Mouse (Mus musculus) midbrain, embryonic 10.5 days (tissue): Measurements from ENCODE around the gene Nup210l. TPM values are rescaled to one million over a fixed set of nuclear protein-coding genes. Genes with fewer than 3 reads are reported as not detected.

ENCODE experiments used
- DNase-seq: peaks from one replicate; pipeline ENCODE4 v3.0.0-alpha.2; 2017; ENCODE audit warnings: low spot score
- H3K27ac ChIP-seq: fragments of 300-500 bp; sonication (generic); replicated peaks from 2 replicates; pipeline ENCODE4 v1.5.1; 2016; ENCODE audit warnings: mild to moderate bottlenecking
- H3K27me3 ChIP-seq: fragments of 300-500 bp; sonication (generic); 2 replicates; pipeline ENCODE4 v1.6.1; 2016; ENCODE audit warnings: low read depth, mild to moderate bottlenecking; ENCODE audit not compliant: poor library complexity, severe bottlenecking
- H3K36me3 ChIP-seq: fragments of 300-500 bp; sonication (generic); 2 replicates; pipeline ENCODE4 v1.6.1; 2016; ENCODE audit warnings: mild to moderate bottlenecking, moderate library complexity
- H3K4me1 ChIP-seq: fragments of 300-500 bp; sonication (generic); 2 replicates; pipeline ENCODE4 v1.6.1; 2016
- H3K4me3 ChIP-seq: fragments of 300-500 bp; sonication (generic); 2 replicates; pipeline ENCODE4 v1.5.1; 2016; ENCODE audit warnings: mild to moderate bottlenecking, moderate library complexity
- H3K9me3 ChIP-seq: fragments of 300-500 bp; sonication (generic); replicated peaks from 2 replicates; pipeline ENCODE4 v1.6.1; 2016; ENCODE audit warnings: mild to moderate bottlenecking
- WGBS: fragments of 180-500 bp; shearing (Covaris S2); methylation state at CpG from one replicate; pipeline ENCODE4 v1.1.7; 2016; 5-methylcytosine and 5-hydroxymethylcytosine counted together
- polyA plus RNA-seq: library from polyadenylated mRNA; unstranded; fragments of >200 nt; fragmentation: Nextera tagmentation; extraction: Ambion mirVana; gene quantifications from 2 replicates; pipeline ENCODE4 v1.2.1, GENCODE M21; 2016

The Nup210l gene
- polyA plus RNA-seq, 1 experiment from 2014 or later: 0.43 TPM

- 2% methylated on average over 6 of the region's 6 CpGs for WGBS
- Histone ChIP-seq H3K36me3 (peaks cover 24% of the 10 kb centered on the region), H3K4me1 (peaks cover 75% of the 10 kb centered on the region), H3K9me3 (no peaks in the 10 kb centered on the region), H3K27ac (peak overlapping the region; percentile 90), H3K27me3 (no peaks in the 10 kb centered on the region), H3K4me3 (peak overlapping the region; percentile 95)
- no peak for DNase-seq
Observed at GRCm38 (mm10) chr3:90080498-90080863, 23.5 kb upstream of the Nup210l start.

- Histone ChIP-seq H3K4me3 (peak overlapping the region; percentile 35), H3K27ac (no peak overlapping the region), H3K36me3 (peaks cover 33% of the 10 kb centered on the region), H3K4me1 (peaks cover 69% of the 10 kb centered on the region), H3K27me3 (no peaks in the 10 kb centered on the region), H3K9me3 (no peaks in the 10 kb centered on the region)
- DNase-seq: no peak
- 85% methylated on average over 5 of the region's 5 CpGs for WGBS
Observed at GRCm38 (mm10) chr3:90081365-90082240, 22.3 kb upstream of the Nup210l start.

GRCm38 (mm10) chr3:90083034-90083433 lies 20.9 kb upstream of the Nup210l start:
- WGBS: 78% methylated on average over 5 of the region's 5 CpGs
- peak overlapping the region; percentile 21; the same call in 1 of the 2 replicates for H3K4me3 ChIP-seq

GRCm38 (mm10) chr3:90083698-90084324 lies 20.1 kb upstream of the Nup210l start:
- H3K4me1 ChIP-seq: peaks cover 50% of the 10 kb centered on the region
- no peaks in the 10 kb centered on the region for H3K27me3 ChIP-seq
- H3K9me3 ChIP-seq: no peaks in the 10 kb centered on the region
- no peak for DNase-seq
- 66% methylated on average over 3 of the region's 3 CpGs for WGBS
- peaks cover 55% of the 10 kb centered on the region for H3K36me3 ChIP-seq
- H3K27ac ChIP-seq: 0 out of 2 replicates have a peak overlapping the region, but pooled peaks have one; percentile 59
- peak overlapping the region; percentile 21; the same call in 1 of the 2 replicates for H3K4me3 ChIP-seq

More at GRCm38 (mm10) chr3:90083034-90083433, 20.9 kb upstream of the Nup210l start:
- no peak for DNase-seq
- Histone ChIP-seq H3K27me3 (no peaks in the 10 kb centered on the region), H3K27ac (peak overlapping the region; percentile 59; the same call in 1 of the 2 replicates), H3K4me1 (peaks cover 55% of the 10 kb centered on the region), H3K36me3 (peaks cover 47% of the 10 kb centered on the region), H3K9me3 (no peaks in the 10 kb centered on the region)

DNA sequence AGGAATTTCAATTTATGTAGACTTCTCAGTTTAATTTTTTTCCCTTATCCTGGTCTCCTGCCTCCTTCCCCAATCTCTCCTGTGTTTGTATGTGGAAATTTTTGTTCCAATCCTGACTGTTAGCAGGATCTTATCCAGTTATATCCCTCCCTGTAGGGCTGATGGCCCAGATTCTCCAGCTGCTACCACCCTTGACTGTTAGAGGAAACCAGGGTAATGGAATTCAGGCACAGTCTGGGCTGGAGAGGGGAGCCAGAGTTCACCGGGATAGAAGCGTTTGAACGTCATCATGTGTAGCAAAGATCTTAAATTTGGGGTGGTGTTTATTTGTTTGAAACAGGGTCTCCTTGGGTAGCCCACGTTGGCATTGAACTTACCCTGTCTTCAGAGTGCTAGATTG lies 19.1 kb upstream of the Nup210l start:
- no peak for DNase-seq
- H3K27me3 ChIP-seq: no peaks in the 10 kb centered on the region
- no peak overlapping the region for H3K27ac ChIP-seq
- H3K4me3 ChIP-seq: no peak overlapping the region
- H3K36me3 ChIP-seq: peaks cover 65% of the 10 kb centered on the region
- peaks cover 47% of the 10 kb centered on the region for H3K4me1 ChIP-seq
- WGBS: 87% methylated on average over 4 of the region's 4 CpGs
- no peaks in the 10 kb centered on the region for H3K9me3 ChIP-seq

GRCm38 (mm10) chr3:90085281-90085680 lies 18.7 kb upstream of the Nup210l start:
- H3K27me3 ChIP-seq: no peaks in the 10 kb centered on the region
- WGBS: 93% methylated on average over 6 of the region's 6 CpGs
- H3K27ac ChIP-seq: no peak overlapping the region
- H3K4me1 ChIP-seq: peaks cover 46% of the 10 kb centered on the region
- H3K36me3 ChIP-seq: peaks cover 70% of the 10 kb centered on the region
- DNase-seq: no peak
- H3K4me3 ChIP-seq: no peak overlapping the region
- H3K9me3 ChIP-seq: no peaks in the 10 kb centered on the region

- Histone ChIP-seq H3K36me3 (peaks cover 78% of the 10 kb centered on the region), H3K27ac (no peak overlapping the region), H3K4me1 (peaks cover 40% of the 10 kb centered on the region), H3K9me3 (no peaks in the 10 kb centered on the region), H3K4me3 (no peak overlapping the region), H3K27me3 (no peaks in the 10 kb centered on the region)
- no peak for DNase-seq
- 93% methylated on average over 5 of the region's 5 CpGs for WGBS
Observed at GRCm38 (mm10) chr3:90086068-90086467, 17.9 kb upstream of the Nup210l start.

- WGBS: 95% methylated on average over 2 of the region's 2 CpGs
- peaks cover 87% of the 10 kb centered on the region for H3K36me3 ChIP-seq
Observed at GRCm38 (mm10) chr3:90088617-90089016, 15.3 kb upstream of the Nup210l start.

DNA sequence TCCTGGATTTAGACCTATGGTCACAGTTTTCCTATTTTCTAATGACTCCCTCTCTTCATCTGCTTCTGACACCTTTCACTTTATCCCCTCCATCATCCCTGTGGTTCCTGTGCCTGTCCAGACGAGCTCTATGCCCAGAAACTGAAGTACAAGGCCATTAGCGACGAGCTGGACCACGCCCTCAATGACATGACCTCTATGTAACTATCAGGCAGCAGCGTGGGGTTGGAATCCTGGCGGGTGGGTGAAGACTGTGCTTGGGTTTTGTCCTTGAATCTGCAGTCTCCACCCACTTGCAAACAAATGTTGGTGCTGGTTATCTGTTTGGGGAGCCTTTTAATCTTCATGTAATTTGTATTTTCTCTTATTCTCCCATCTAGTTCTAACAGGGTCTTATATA lies 13.0 kb upstream of the Nup210l start:
- no peaks in the 10 kb centered on the region for H3K27me3 ChIP-seq
- no peak for DNase-seq
- H3K4me3 ChIP-seq: no peak overlapping the region
- H3K36me3 ChIP-seq: peaks cover 100% of the 10 kb centered on the region
- WGBS: 92% methylated on average over 6 of the region's 6 CpGs
- H3K4me1 ChIP-seq: no peaks in the 10 kb centered on the region
- H3K9me3 ChIP-seq: no peaks in the 10 kb centered on the region
- H3K27ac ChIP-seq: no peak overlapping the region

More at GRCm38 (mm10) chr3:90088617-90089016, 15.3 kb upstream of the Nup210l start:
- Histone ChIP-seq H3K4me1 (peaks cover 14% of the 10 kb centered on the region), H3K27ac (no peak overlapping the region), H3K4me3 (no peak overlapping the region), H3K27me3 (no peaks in the 10 kb centered on the region), H3K9me3 (no peaks in the 10 kb centered on the region)
- DNase-seq: no peak

- peaks cover 99% of the 10 kb centered on the region for H3K36me3 ChIP-seq
- H3K4me3 ChIP-seq: no peak overlapping the region
- no peak for DNase-seq
- no peaks in the 10 kb centered on the region for H3K27me3 ChIP-seq
- H3K27ac ChIP-seq: no peak overlapping the region
- H3K9me3 ChIP-seq: no peaks in the 10 kb centered on the region
- H3K4me1 ChIP-seq: no peaks in the 10 kb centered on the region
- WGBS: 96% methylated on average over 3 of the region's 3 CpGs
Observed at GRCm38 (mm10) chr3:90094453-90094852, 9.5 kb upstream of the Nup210l start.

- Histone ChIP-seq H3K9me3 (no peaks in the 10 kb centered on the region), H3K27ac (no peak overlapping the region), H3K4me3 (no peak overlapping the region), H3K27me3 (no peaks in the 10 kb centered on the region), H3K36me3 (peaks cover 91% of the 10 kb centered on the region), H3K4me1 (no peaks in the 10 kb centered on the region)
- 90% methylated on average over 5 of the region's 5 CpGs for WGBS
- no peak for DNase-seq
Observed at GRCm38 (mm10) chr3:90097928-90098327, 6.0 kb upstream of the Nup210l start.

DNA sequence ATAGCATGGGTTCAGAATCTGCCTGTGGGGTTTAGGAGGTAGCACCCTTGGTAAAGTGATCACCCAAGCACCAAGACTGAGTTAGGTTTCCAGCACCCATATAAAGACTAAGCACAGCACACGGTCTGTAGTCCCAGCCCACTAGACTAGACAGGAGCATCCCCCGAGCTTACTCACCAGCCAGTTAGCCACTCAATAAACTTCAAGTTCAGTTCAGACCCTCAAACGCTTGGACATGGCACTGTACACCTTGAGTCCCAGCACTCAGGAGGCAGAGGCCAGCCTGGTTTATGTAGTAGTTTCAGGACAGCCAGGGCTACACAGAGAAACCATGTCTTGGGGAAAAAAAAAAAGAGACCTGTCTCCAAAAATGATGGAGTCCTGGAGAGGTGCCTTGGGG lies 2.9 kb upstream of the Nup210l start:
- Histone ChIP-seq H3K9me3 (no peaks in the 10 kb centered on the region), H3K27me3 (no peaks in the 10 kb centered on the region), H3K27ac (no peak overlapping the region), H3K4me3 (no peak overlapping the region), H3K4me1 (no peaks in the 10 kb centered on the region), H3K36me3 (peaks cover 63% of the 10 kb centered on the region)
- DNase-seq: no peak
- WGBS: 96% methylated on average over 3 of the region's 3 CpGs

DNA sequence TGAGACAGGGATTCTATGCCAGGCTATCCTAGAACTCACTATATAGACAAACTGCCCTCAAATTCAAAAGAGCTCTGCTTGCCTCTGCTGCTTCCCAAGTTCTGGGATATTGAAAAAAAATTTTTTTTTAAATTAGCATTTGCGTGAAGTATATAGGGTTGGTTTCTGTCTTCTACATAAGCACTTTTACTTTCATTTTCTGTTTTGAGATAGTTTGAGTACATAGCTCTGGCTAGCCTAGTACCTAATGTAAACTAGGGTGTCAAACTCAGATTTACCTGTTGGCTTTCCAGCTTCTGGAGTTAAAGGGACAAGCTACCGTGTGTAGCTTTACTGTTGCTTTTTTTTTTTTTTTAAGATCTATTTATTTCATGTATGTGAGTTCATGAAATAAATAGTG lies 2.3 kb upstream of the Nup210l start:
- no peaks in the 10 kb centered on the region for H3K4me1 ChIP-seq
- H3K4me3 ChIP-seq: no peak overlapping the region
- H3K27me3 ChIP-seq: no peaks in the 10 kb centered on the region
- WGBS: 96% methylated on average over 2 of the region's 2 CpGs
- H3K9me3 ChIP-seq: no peaks in the 10 kb centered on the region
- H3K27ac ChIP-seq: no peak overlapping the region
- peaks cover 56% of the 10 kb centered on the region for H3K36me3 ChIP-seq
- DNase-seq: no peak
